Mouse (Mus musculus): ENCODE measurements around the gene Dnajb14. TPM values are rescaled to one million over a fixed set of nuclear protein-coding genes. Genes with fewer than 3 reads are reported as not detected.
"Not testable (repeated sequence)": the region's sequence is repeated elsewhere in the genome, so short reads cannot be mapped to it uniquely, and the experiment has no call there.

Dnajb14 gene
- polyA plus RNA-seq, 1 experiment from 2014 or later, result 9.2 TPM

DNA sequence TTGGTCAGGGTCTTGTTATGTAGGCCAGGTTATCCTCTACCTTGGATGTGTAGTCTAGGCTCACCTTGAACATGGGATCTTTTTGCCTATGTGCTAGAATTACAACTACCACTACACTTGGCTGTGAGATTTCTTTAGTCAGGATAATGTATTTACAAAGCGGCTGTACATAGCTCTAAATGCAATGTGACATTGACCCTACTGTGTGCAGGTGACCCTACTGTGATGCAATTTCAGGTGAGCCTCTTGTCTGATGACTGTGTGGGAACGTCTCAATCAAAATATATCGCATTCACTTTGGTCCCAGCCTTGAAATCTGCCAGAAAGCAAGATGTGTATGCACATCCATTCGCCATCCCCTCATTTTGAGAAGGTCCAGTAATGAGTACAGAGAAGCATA is 90.9 kb downstream of the Dnajb14 start:
- DNase-seq (ENCODE audit: low spot score) (no peak), ATAC-seq (ENCODE audit: low FRiP score) (no peak)
- no peak overlapping the region for H3K4me3 ChIP-seq (ENCODE audit: low read depth, low read length)
- no peaks in the 10 kb centered on the region for H3K27me3 ChIP-seq (ENCODE audit: control insufficient read depth, insufficient read depth, low read length)
- no peak overlapping the region for H3K9ac ChIP-seq (ENCODE audit: low read depth, low read length)
- H3K4me1 ChIP-seq (replicated peaks; ENCODE audit: control insufficient read depth, insufficient read depth, low read length), result no peaks in the 10 kb centered on the region
- no peaks in the 10 kb centered on the region for H3K36me3 ChIP-seq (ENCODE audit: control insufficient read depth, insufficient read depth, low read length)
- WGBS, result 94% methylated on average over 4 of the region's 4 CpGs
- H3K27ac ChIP-seq (ENCODE audit: low read depth, low read length), result no peak overlapping the region
- no peak overlapping the region for H3K4me2 ChIP-seq (replicated peaks; ENCODE audit: low read depth, low read length)
- no peaks in the 10 kb centered on the region for H3K9me3 ChIP-seq (ENCODE audit: control insufficient read depth, low read length)

- 89% methylated on average over 4 of the region's 4 CpGs for WGBS
- H3K36me3 ChIP-seq (ENCODE audit: control insufficient read depth, insufficient read depth, low read length), result no peaks in the 10 kb centered on the region
- H3K4me1 ChIP-seq (replicated peaks; ENCODE audit: control insufficient read depth, insufficient read depth, low read length), result no peaks in the 10 kb centered on the region
- no peak overlapping the region for H3K27ac ChIP-seq (ENCODE audit: low read depth, low read length)
- H3K4me3 ChIP-seq (ENCODE audit: low read depth, low read length), result no peak overlapping the region
- no peak overlapping the region for H3K4me2 ChIP-seq (replicated peaks; ENCODE audit: low read depth, low read length)
- DNase-seq (ENCODE audit: low spot score) (no peak), ATAC-seq (ENCODE audit: low FRiP score) (no peak)
- H3K9me3 ChIP-seq (ENCODE audit: control insufficient read depth, low read length), result no peaks in the 10 kb centered on the region
- H3K9ac ChIP-seq (ENCODE audit: low read depth, low read length), result no peak overlapping the region
- no peaks in the 10 kb centered on the region for H3K27me3 ChIP-seq (ENCODE audit: control insufficient read depth, insufficient read depth, low read length)
These were observed 92.0 kb downstream of the Dnajb14 start for GRCm38 (mm10) chr3:137959456-137959855.

DNA sequence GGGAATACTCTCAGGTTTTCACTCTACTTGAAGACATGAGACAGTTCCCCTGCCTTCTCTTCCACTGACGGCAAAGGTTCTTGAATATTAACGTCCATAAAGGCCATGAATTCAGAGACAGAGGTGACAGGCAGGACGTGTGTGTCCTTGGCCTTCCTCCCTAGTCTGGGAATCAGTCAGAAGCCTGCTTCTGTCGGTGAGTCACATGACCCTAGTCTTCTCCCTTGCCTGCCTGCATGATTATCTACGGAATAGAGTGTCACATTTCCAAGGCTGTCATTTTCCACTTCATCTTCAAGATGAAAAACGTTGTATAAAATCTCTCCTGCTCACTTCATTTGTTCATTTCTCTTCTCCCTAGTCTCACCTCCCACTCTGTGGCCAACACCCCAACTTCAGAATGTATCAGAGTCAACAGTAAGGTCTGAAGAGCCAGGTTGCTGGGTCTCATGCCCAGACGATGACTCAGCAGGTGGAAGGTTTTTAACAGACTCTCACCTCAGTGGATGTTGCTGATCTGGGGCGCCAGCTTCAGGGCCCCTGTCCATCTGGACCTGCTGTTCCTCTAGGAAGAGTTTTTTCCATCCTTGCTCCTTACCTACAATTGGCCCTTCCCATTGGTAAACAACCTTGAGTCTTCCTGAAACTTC is 94.4 kb downstream of the Dnajb14 start:
- Histone ChIP-seq H3K27me3 (ENCODE audit: control insufficient read depth, insufficient read depth, low read length) (no peaks in the 10 kb centered on the region), H3K9ac (ENCODE audit: low read depth, low read length) (no peak overlapping the region), H3K36me3 (ENCODE audit: control insufficient read depth, insufficient read depth, low read length) (no peaks in the 10 kb centered on the region), H3K4me2 (replicated peaks; ENCODE audit: low read depth, low read length) (no peak overlapping the region), H3K27ac (ENCODE audit: low read depth, low read length) (no peak overlapping the region), H3K9me3 (ENCODE audit: control insufficient read depth, low read length) (no peaks in the 10 kb centered on the region), H3K4me1 (replicated peaks; ENCODE audit: control insufficient read depth, insufficient read depth, low read length) (no peaks in the 10 kb centered on the region), H3K4me3 (ENCODE audit: low read depth, low read length) (no peak overlapping the region)
- WGBS, result 71% methylated on average over 8 of the region's 8 CpGs
- DNase-seq (ENCODE audit: low spot score) (no peak), ATAC-seq (ENCODE audit: low FRiP score) (no peak)

DNA sequence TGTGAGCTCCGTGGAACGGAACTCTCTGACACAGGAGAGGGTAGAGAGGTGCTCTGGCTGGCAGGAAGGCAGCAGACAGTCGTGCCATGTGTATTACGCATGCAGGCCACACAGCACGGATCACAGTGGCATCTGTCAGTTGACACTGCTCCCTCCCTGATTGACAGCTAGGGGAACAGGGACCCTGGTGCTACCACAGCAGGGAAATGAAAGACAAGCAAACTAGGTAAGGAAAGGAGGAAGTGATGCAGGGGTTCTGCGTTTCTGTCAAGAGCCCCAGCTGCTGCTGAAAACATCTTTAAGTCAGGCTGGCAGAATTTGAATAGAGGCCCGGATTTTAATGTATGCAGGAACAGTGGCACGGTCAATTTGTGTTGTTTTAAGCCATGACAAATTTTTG is 96.0 kb downstream of the Dnajb14 start:
- DNase-seq (ENCODE audit: low spot score) (no peak), ATAC-seq (ENCODE audit: low FRiP score) (no peak)
- Histone ChIP-seq H3K27ac (ENCODE audit: low read depth, low read length) (no peak overlapping the region), H3K4me1 (replicated peaks; ENCODE audit: control insufficient read depth, insufficient read depth, low read length) (no peaks in the 10 kb centered on the region), H3K36me3 (ENCODE audit: control insufficient read depth, insufficient read depth, low read length) (no peaks in the 10 kb centered on the region), H3K9me3 (ENCODE audit: control insufficient read depth, low read length) (no peaks in the 10 kb centered on the region), H3K4me2 (replicated peaks; ENCODE audit: low read depth, low read length) (no peak overlapping the region), H3K9ac (ENCODE audit: low read depth, low read length) (no peak overlapping the region), H3K27me3 (ENCODE audit: control insufficient read depth, insufficient read depth, low read length) (no peaks in the 10 kb centered on the region), H3K4me3 (ENCODE audit: low read depth, low read length) (no peak overlapping the region)
- WGBS, result 62% methylated on average over 8 of the region's 8 CpGs

DNA sequence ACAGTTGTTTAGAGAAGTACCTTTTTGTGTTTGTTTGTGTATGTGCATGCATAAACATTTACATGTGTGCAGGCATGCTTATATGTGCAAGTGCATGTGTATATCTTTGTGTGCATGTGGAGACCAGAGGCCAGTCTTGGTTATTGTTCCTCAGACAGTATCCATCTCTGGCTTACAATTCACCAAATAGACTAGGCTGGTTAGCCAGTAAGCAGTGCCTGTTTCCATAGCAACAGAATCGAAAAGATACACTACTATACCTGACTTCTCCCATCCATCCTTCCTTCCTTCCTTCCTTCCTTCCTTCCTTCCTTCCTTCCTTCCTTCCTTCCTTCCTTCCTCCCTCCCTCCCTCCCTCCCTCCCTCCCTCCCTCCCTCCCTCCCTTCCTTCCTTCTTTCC is 96.5 kb downstream of the Dnajb14 start:
- not testable (repeated sequence) for H3K27me3 ChIP-seq (ENCODE audit: control insufficient read depth, insufficient read depth, low read length); H3K4me2 ChIP-seq (replicated peaks; ENCODE audit: low read depth, low read length); H3K4me3 ChIP-seq (ENCODE audit: low read depth, low read length); H3K36me3 ChIP-seq (ENCODE audit: control insufficient read depth, insufficient read depth, low read length); H3K9me3 ChIP-seq (ENCODE audit: control insufficient read depth, low read length); DNase-seq (ENCODE audit: low spot score); ATAC-seq (ENCODE audit: low FRiP score); H3K27ac ChIP-seq (ENCODE audit: low read depth, low read length); H3K4me1 ChIP-seq (replicated peaks; ENCODE audit: control insufficient read depth, insufficient read depth, low read length); H3K9ac ChIP-seq (ENCODE audit: low read depth, low read length)
- WGBS, result 62% methylated on average over 1 of the region's 1 CpGs

Other genes starting within 250 kb of the Dnajb14 start
- 8.3 and 8.6 TPM in 2 replicates for gene Ddit4l, start 246.1 kb upstream of the Dnajb14 start, polyA plus RNA-seq (2014; fragmentation: Nextera tagmentation; extraction: Ambion mirVana)
- not detected in 2 replicates for gene Gm21962, start 196.2 kb upstream of the Dnajb14 start, polyA plus RNA-seq (2014; fragmentation: Nextera tagmentation; extraction: Ambion mirVana)
- 2,789 and 2,825 TPM in 2 replicates for gene H2afz, start 3.2 kb upstream of the Dnajb14 start, polyA plus RNA-seq (2014; fragmentation: Nextera tagmentation; extraction: Ambion mirVana)
- 96.9 and 103 TPM in 2 replicates for gene Lamtor3, start 50.8 kb downstream of the Dnajb14 start, polyA plus RNA-seq (2014; fragmentation: Nextera tagmentation; extraction: Ambion mirVana)
- 2.6 and 3.7 TPM in 2 replicates for gene Dapp1, start 113.9 kb downstream of the Dnajb14 start, polyA plus RNA-seq (2014; fragmentation: Nextera tagmentation; extraction: Ambion mirVana)
- 0.17 and 0.20 TPM in 2 replicates for gene 1110002E22Rik, start 197.4 kb downstream of the Dnajb14 start, polyA plus RNA-seq (2014; fragmentation: Nextera tagmentation; extraction: Ambion mirVana)
- not detected in 2 replicates for gene Gm5105, start 199.7 kb downstream of the Dnajb14 start, polyA plus RNA-seq (2014; fragmentation: Nextera tagmentation; extraction: Ambion mirVana)

All from hindbrain, embryonic 11.5 days (tissue).